Mouse (Mus musculus) olfactory bulb, adult 2 months (tissue): ENCODE measurements around the gene Rere.

Experiments
- CTCF ChIP-seq: fragments of 200-500 bp; IDR thresholded peaks from 2 replicates; pipeline ENCODE4 v1.5.1; 2012; ENCODE audit warnings: low read depth, mild to moderate bottlenecking, low read length, moderate library complexity; ENCODE audit not compliant: insufficient read depth
- POLR2A ChIP-seq: fragments of 200-500 bp; IDR thresholded peaks from 2 replicates; pipeline ENCODE4 v1.6.1; 2012; ENCODE audit warnings: mild to moderate bottlenecking, low read depth, low read length, moderate library complexity; ENCODE audit not compliant: insufficient read depth

- TF ChIP-seq CTCF (no peak), POLR2A (no peak)
Measured at GRCm38 (mm10) chr4:150556382-150557221, 275.2 kb downstream of the Rere start.
